Mouse (Mus musculus): ENCODE measurements around the gene Setd4. TPM values are rescaled to one million over a fixed set of nuclear protein-coding genes. Genes with fewer than 3 reads are reported as not detected.

The Setd4 gene
- polyA plus RNA-seq, 1 experiment from 2014 or later, result 11.5 TPM

- no peak for ATAC-seq (ENCODE audit: insufficient number of reproducible peaks, insufficient read depth, low FRiP score, low read depth)
- H3K4me3 ChIP-seq (ENCODE audit: low read depth, low read length), result no peak overlapping the region
- no peaks in the 10 kb centered on the region for H3K9me3 ChIP-seq (ENCODE audit: control insufficient read depth, low read depth, low read length)
- H3K4me2 ChIP-seq (replicated peaks; ENCODE audit: low read depth, low read length), result no peak overlapping the region
- no peak overlapping the region for H3K27ac ChIP-seq (ENCODE audit: low read length)
- 72% methylated on average over 8 of the region's 8 CpGs for WGBS
- no peaks in the 10 kb centered on the region for H3K4me1 ChIP-seq (ENCODE audit: control insufficient read depth, insufficient read depth, low read length)
- peaks cover 16% of the 10 kb centered on the region for H3K36me3 ChIP-seq (ENCODE audit: control insufficient read depth, insufficient read depth, low read length)
- H3K9ac ChIP-seq (replicated peaks; ENCODE audit: low read depth, low read length), result no peak overlapping the region
- no peaks in the 10 kb centered on the region for H3K27me3 ChIP-seq (ENCODE audit: control insufficient read depth, insufficient read depth, low read length)
These were observed 17.5 kb downstream of the Setd4 start for GRCm38 (mm10) chr16:93586382-93586781.

DNA sequence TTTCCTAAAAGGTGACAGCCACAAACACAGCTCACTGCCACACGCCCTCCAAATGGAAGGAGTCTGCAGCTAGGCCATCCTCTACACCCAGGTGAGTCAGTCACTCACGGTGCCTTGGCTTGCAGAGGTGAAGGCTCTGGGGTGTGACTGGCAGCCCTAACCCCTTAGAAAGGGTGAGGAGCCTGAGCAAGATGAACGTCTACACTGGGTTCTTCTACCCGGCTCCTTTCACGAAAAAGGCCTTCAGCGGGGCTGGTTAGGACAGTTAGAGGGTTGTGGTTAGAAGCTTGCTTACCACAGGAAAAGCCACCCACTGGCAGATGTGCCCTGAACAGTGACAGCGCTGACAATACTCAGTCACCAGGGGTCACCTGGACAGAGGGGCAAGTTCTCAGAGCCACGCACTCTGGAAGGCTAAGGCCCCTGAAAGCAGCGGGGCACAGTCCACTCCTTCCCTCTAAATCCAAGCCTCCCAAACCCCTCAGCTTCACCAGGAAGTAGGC is 18.1 kb downstream of the Setd4 start:
- H3K9ac ChIP-seq (replicated peaks; ENCODE audit: low read depth, low read length), result no peak overlapping the region
- no peak for ATAC-seq (ENCODE audit: insufficient number of reproducible peaks, insufficient read depth, low FRiP score, low read depth)
- no peak overlapping the region for H3K4me3 ChIP-seq (ENCODE audit: low read depth, low read length)
- no peaks in the 10 kb centered on the region for H3K9me3 ChIP-seq (ENCODE audit: control insufficient read depth, low read depth, low read length)
- peaks cover 13% of the 10 kb centered on the region for H3K36me3 ChIP-seq (ENCODE audit: control insufficient read depth, insufficient read depth, low read length)
- H3K27ac ChIP-seq (ENCODE audit: low read length), result no peak overlapping the region
- H3K4me2 ChIP-seq (replicated peaks; ENCODE audit: low read depth, low read length), result no peak overlapping the region
- WGBS, result 87% methylated on average over 9 of the region's 9 CpGs
- no peaks in the 10 kb centered on the region for H3K4me1 ChIP-seq (ENCODE audit: control insufficient read depth, insufficient read depth, low read length)
- no peaks in the 10 kb centered on the region for H3K27me3 ChIP-seq (ENCODE audit: control insufficient read depth, insufficient read depth, low read length)

DNA sequence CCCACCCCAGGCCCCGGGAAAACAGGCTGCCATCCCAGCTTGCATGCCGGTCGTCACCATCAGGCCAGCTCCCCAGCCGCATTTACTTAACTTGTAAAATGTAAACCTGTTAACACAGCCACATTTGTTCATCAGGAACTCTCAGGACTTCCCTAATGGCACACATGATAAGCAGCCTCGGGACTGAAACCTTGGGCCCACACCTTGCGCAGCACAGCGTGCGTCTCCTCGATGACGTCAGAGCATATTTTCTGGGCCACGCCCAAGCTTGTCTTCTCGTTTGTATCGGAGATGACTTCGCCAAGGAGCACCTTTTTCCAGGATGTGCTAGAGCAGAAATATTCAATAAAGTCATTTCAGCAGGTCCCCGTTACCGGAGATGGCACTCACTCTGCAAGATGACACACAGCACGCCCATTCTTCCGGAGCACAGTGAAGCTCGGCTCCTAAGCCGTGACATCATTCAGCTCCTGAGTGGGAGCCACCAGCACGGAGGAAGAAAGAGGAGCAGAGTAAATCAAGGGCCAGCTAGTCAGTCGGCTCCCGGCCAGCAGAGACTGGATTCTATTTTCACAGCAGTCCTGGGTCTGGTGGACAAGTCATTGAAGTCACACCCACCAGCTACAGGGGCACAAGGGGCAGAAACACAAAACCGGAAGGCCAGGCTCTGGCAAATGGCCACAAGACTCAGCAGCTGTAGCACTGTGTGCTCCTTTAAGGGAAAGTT is 18.7 kb downstream of the Setd4 start:
- no peaks in the 10 kb centered on the region for H3K4me1 ChIP-seq (ENCODE audit: control insufficient read depth, insufficient read depth, low read length)
- 0 out of 2 replicates have a peak, but pooled peaks have one; percentile 28 for ATAC-seq (ENCODE audit: insufficient number of reproducible peaks, insufficient read depth, low FRiP score, low read depth)
- no peak overlapping the region for H3K27ac ChIP-seq (ENCODE audit: low read length)
- H3K9me3 ChIP-seq (ENCODE audit: control insufficient read depth, low read depth, low read length), result no peaks in the 10 kb centered on the region
- H3K36me3 ChIP-seq (ENCODE audit: control insufficient read depth, insufficient read depth, low read length), result peaks cover 7% of the 10 kb centered on the region
- H3K4me2 ChIP-seq (replicated peaks; ENCODE audit: low read depth, low read length), result no peak overlapping the region
- H3K27me3 ChIP-seq (ENCODE audit: control insufficient read depth, insufficient read depth, low read length), result no peaks in the 10 kb centered on the region
- no peak overlapping the region for H3K4me3 ChIP-seq (ENCODE audit: low read depth, low read length)
- no peak overlapping the region for H3K9ac ChIP-seq (replicated peaks; ENCODE audit: low read depth, low read length)
- 82% methylated on average over 24 of the region's 24 CpGs for WGBS

GRCm38 (mm10) chr16:93581125-93581524 is 22.7 kb downstream of the Setd4 start:
- WGBS, result 59% methylated on average over 6 of the region's 6 CpGs
- Histone ChIP-seq H3K4me2 (replicated peaks; ENCODE audit: low read depth, low read length) (no peak overlapping the region), H3K27ac (ENCODE audit: low read length) (no peak overlapping the region), H3K4me1 (ENCODE audit: control insufficient read depth, insufficient read depth, low read length) (no peaks in the 10 kb centered on the region; the same call in 1 of the 2 replicates), H3K9me3 (ENCODE audit: control insufficient read depth, low read depth, low read length) (no peaks in the 10 kb centered on the region), H3K27me3 (ENCODE audit: control insufficient read depth, insufficient read depth, low read length) (no peaks in the 10 kb centered on the region), H3K4me3 (ENCODE audit: low read depth, low read length) (no peak overlapping the region), H3K36me3 (ENCODE audit: control insufficient read depth, insufficient read depth, low read length) (peaks cover 4% of the 10 kb centered on the region), H3K9ac (replicated peaks; ENCODE audit: low read depth, low read length) (no peak overlapping the region)
- ATAC-seq (ENCODE audit: insufficient number of reproducible peaks, insufficient read depth, low FRiP score, low read depth), result no peak

DNA sequence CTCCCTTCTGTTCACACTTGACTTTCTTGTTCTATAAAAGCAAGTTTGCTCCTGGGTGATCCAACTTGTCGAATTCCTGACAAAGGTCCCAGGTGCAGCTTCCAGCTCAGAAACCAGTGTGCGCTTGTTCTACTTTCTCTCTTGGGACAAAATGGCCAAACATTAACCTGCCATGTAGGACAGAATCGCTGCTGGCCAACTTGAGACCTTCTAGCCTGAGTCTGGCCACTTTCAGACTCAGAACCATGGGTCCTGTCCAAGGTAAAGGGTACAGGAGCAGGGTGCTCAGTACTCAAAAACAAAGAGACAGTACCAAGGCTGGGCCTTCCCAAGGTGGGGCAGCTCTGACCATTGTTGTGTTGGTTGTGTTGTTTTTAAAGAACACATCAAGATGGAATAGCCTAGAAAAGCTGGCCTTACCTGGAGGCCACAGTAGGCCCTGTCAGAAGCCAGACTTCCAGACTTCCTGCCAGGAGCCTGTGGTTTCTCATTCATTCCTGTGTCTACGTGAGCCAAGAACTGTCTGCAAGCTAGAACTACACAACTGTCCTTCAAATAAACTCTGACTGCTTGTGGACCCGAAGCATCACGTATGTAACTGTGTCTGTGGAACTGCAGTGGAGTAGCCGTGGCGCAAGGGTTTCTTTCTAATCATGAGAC is 25.4 kb downstream of the Setd4 start:
- Histone ChIP-seq H3K4me3 (ENCODE audit: low read depth, low read length) (no peak overlapping the region), H3K4me2 (replicated peaks; ENCODE audit: low read depth, low read length) (no peak overlapping the region), H3K36me3 (ENCODE audit: control insufficient read depth, insufficient read depth, low read length) (no peaks in the 10 kb centered on the region), H3K27me3 (ENCODE audit: control insufficient read depth, insufficient read depth, low read length) (no peaks in the 10 kb centered on the region), H3K9me3 (ENCODE audit: control insufficient read depth, low read depth, low read length) (no peaks in the 10 kb centered on the region), H3K27ac (ENCODE audit: low read length) (no peak overlapping the region), H3K4me1 (ENCODE audit: control insufficient read depth, insufficient read depth, low read length) (peaks cover 12% of the 10 kb centered on the region; the same call in 1 of the 2 replicates), H3K9ac (replicated peaks; ENCODE audit: low read depth, low read length) (no peak overlapping the region)
- 82% methylated on average over 8 of the region's 8 CpGs for WGBS
- ATAC-seq (ENCODE audit: insufficient number of reproducible peaks, insufficient read depth, low FRiP score, low read depth), result no peak

DNA sequence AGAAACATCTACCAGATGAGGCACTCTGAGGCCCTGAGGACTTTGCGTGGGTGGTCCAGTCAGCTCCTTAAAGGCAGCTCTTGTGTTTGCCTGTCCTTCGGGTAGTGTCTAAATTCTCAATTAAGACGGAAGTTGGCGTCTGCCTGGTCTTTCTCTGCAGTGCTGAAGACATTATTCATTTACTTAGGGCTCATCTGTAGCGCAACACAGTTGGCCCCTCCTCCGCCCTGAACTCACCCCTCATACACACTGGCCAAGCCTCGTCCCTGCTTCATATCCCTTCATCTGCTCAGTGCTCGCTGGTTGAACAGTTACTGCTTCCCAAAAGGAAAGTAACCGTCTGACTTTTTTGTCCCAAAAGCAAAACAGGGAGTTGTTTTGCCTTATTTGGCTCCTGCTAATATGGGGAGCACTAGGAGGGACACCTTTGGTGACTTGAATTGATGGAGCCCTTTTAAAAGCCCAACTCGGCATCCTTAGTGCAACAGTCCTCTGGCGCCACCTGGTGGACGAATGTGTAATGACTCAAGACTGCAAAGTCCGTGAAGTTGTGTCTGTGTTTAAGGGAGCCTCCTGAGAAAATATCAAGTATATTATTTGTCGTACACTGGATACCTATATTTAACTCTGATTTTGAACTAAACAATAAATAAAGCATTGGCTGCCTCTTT is 27.3 kb downstream of the Setd4 start:
- ATAC-seq (ENCODE audit: insufficient number of reproducible peaks, insufficient read depth, low FRiP score, low read depth), result peak; percentile 54; the same call in 1 of the 2 replicates
- WGBS, result 19% methylated on average over 14 of the region's 14 CpGs
- H3K9ac ChIP-seq (replicated peaks; ENCODE audit: low read depth, low read length), result no peak overlapping the region
- no peak overlapping the region for H3K4me3 ChIP-seq (ENCODE audit: low read depth, low read length)
- H3K9me3 ChIP-seq (ENCODE audit: control insufficient read depth, low read depth, low read length), result no peaks in the 10 kb centered on the region
- H3K27ac ChIP-seq (ENCODE audit: low read length), result no peak overlapping the region
- H3K27me3 ChIP-seq (ENCODE audit: control insufficient read depth, insufficient read depth, low read length), result no peaks in the 10 kb centered on the region
- no peaks in the 10 kb centered on the region for H3K36me3 ChIP-seq (ENCODE audit: control insufficient read depth, insufficient read depth, low read length)
- H3K4me1 ChIP-seq (ENCODE audit: control insufficient read depth, insufficient read depth, low read length), result peaks cover 12% of the 10 kb centered on the region; the same call in 1 of the 2 replicates
- H3K4me2 ChIP-seq (replicated peaks; ENCODE audit: low read depth, low read length), result 0 out of 2 replicates have a peak overlapping the region, but pooled peaks have one; percentile 18

GRCm38 (mm10) chr16:93575574-93575973 is 28.3 kb downstream of the Setd4 start:
- no peak overlapping the region for H3K9ac ChIP-seq (replicated peaks; ENCODE audit: low read depth, low read length)
- H3K27me3 ChIP-seq (ENCODE audit: control insufficient read depth, insufficient read depth, low read length), result no peaks in the 10 kb centered on the region
- WGBS, result 59% methylated on average over 5 of the region's 5 CpGs
- no peak overlapping the region for H3K4me3 ChIP-seq (ENCODE audit: low read depth, low read length)
- ATAC-seq (ENCODE audit: insufficient number of reproducible peaks, insufficient read depth, low FRiP score, low read depth), result 0 out of 2 replicates have a peak, but pooled peaks have one; percentile 21
- H3K4me1 ChIP-seq (ENCODE audit: control insufficient read depth, insufficient read depth, low read length), result peaks cover 12% of the 10 kb centered on the region; the same call in 1 of the 2 replicates
- H3K36me3 ChIP-seq (ENCODE audit: control insufficient read depth, insufficient read depth, low read length), result no peaks in the 10 kb centered on the region
- H3K4me2 ChIP-seq (replicated peaks; ENCODE audit: low read depth, low read length), result no peak overlapping the region
- H3K27ac ChIP-seq (ENCODE audit: low read length), result peak overlapping the region; percentile 6; the same call in 1 of the 2 replicates
- no peaks in the 10 kb centered on the region for H3K9me3 ChIP-seq (ENCODE audit: control insufficient read depth, low read depth, low read length)

DNA sequence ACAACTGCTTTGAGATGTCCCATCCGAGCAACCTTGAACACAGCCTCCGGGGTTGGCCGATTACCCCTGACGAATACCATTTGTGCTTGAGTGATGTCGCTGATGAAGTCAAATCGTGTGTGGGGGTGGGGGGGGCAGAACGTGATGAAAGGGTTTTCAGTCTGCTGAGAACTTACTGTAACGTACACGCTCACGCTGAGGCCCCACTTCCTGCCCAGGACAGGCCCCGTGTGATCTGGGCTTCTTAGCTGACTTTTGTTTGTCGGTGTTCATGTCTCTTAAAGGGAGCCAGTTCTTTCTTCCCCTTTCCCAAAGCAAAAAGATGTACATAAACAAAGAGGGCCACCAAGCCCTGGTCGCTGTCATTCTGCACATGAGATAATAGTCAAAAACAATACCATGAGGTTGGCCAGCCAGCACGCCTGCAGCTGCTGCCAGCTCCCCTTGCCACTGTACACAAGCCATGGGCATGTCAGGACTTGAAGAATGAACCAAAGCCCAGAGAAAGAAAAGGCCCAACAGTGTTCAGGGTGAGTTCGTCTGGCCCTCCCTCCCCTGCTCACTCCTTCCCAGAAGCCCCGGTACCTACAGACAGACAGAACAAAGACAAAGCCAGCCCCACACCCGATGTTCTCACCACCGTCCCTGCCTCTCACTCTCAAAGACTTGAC is 29.2 kb downstream of the Setd4 start:
- Histone ChIP-seq H3K4me3 (ENCODE audit: low read depth, low read length) (no peak overlapping the region), H3K36me3 (ENCODE audit: control insufficient read depth, insufficient read depth, low read length) (no peaks in the 10 kb centered on the region), H3K4me1 (ENCODE audit: control insufficient read depth, insufficient read depth, low read length) (peaks cover 12% of the 10 kb centered on the region; the same call in 1 of the 2 replicates), H3K9ac (replicated peaks; ENCODE audit: low read depth, low read length) (no peak overlapping the region), H3K9me3 (ENCODE audit: control insufficient read depth, low read depth, low read length) (no peaks in the 10 kb centered on the region), H3K4me2 (replicated peaks; ENCODE audit: low read depth, low read length) (no peak overlapping the region), H3K27me3 (ENCODE audit: control insufficient read depth, insufficient read depth, low read length) (no peaks in the 10 kb centered on the region), H3K27ac (ENCODE audit: low read length) (peak overlapping the region; percentile 23)
- no peak for ATAC-seq (ENCODE audit: insufficient number of reproducible peaks, insufficient read depth, low FRiP score, low read depth)
- WGBS, result 22% methylated on average over 18 of the region's 18 CpGs

Data from stomach, embryonic 14.5 days (tissue).